Mouse (Mus musculus) CH12.LX (cell line): Measurements from ENCODE around the gene Xrcc6. TPM values are rescaled to one million over a fixed set of nuclear protein-coding genes. Genes with fewer than 3 reads are reported as not detected.
A peak's percentile ranks its signal among the peaks of the same experiment; 100 is the strongest.

Experiments
- DNase-seq: peaks from one replicate; pipeline ENCODE4 v3.0.0-alpha.2; 2013; ENCODE audit errors: extremely low read depth
- H3K27ac ChIP-seq: 2 replicates; pipeline ENCODE4 v1.5.1; 2012; ENCODE audit warnings: low read depth, mild to moderate bottlenecking, control low read depth, moderate library complexity; ENCODE audit not compliant: insufficient read depth
- H3K27me3 ChIP-seq: replicated peaks from 2 replicates; pipeline ENCODE3; 2012; ENCODE audit warnings: inconsistent platforms
- H3K36me3 ChIP-seq, 2 experiments: replicated peaks in 1 of 2; 2 replicates each; pipeline versions ENCODE3 to v1.6.1; 2012; ENCODE audit warnings: inconsistent platforms in 1 of 2, low read length in 1 of 2, mild to moderate bottlenecking in 1 of 2, mixed read lengths in 1 of 2, moderate library complexity in 1 of 2; ENCODE audit not compliant: control insufficient read depth in 1 of 2, insufficient read depth in 1 of 2
- H3K4me1 ChIP-seq, 2 experiments: 2 replicates each; pipeline ENCODE4 v1.6.1; 2012; ENCODE audit warnings: inconsistent platforms in 1 of 2, moderate library complexity in 1 of 2; ENCODE audit not compliant: insufficient read depth in 2 of 2, control insufficient read depth in 1 of 2
- H3K4me2 ChIP-seq: 2 replicates; pipeline ENCODE4 v1.6.1; 2012; ENCODE audit warnings: low read depth, mild to moderate bottlenecking, control low read depth; ENCODE audit not compliant: poor library complexity, insufficient read depth, severe bottlenecking
- H3K4me3 ChIP-seq, 3 experiments: fragments of 150-350 bp in 1 of 3; sonication (generic) in 1 of 3; replicated peaks in 1 of 3; 2 replicates each; pipeline versions ENCODE3 to v1.5.1; 2011 to 2012; ENCODE audit warnings: low read depth in 2 of 3, low read length in 2 of 3, mild to moderate bottlenecking in 2 of 3, moderate library complexity in 2 of 3, control low read depth in 1 of 3, improper control_type of control experiment in 1 of 3, inconsistent platforms in 1 of 3, mixed read lengths in 1 of 3; ENCODE audit not compliant: poor library complexity in 1 of 3
- H3K79me2 ChIP-seq: replicated peaks from 2 replicates; pipeline ENCODE4 v1.6.1; 2012; ENCODE audit warnings: mild to moderate bottlenecking, moderate library complexity; ENCODE audit not compliant: control insufficient read depth, poor library complexity, insufficient read depth, severe bottlenecking; ENCODE audit errors: extremely low read depth
- H3K9ac ChIP-seq: 2 replicates; pipeline ENCODE4 v1.6.1; 2012; ENCODE audit warnings: low read depth, mild to moderate bottlenecking, control low read depth, moderate library complexity; ENCODE audit not compliant: insufficient read depth
- H3K9me3 ChIP-seq: replicated peaks from 2 replicates; pipeline ENCODE3; 2012; ENCODE audit warnings: low read length, inconsistent platforms, mixed read lengths
- BHLHE40 ChIP-seq: IDR thresholded peaks from 2 replicates; pipeline ENCODE4 v1.6.1; 2011; ENCODE audit warnings: mild to moderate bottlenecking, low read depth, low read length, improper control_type of control experiment
- CHD1 ChIP-seq: IDR thresholded peaks from 2 replicates; pipeline ENCODE4 v1.6.1; 2012; ENCODE audit warnings: low read depth, low read length, improper control_type of control experiment, inconsistent platforms
- CHD2 ChIP-seq: IDR thresholded peaks from 2 replicates; pipeline ENCODE4 v1.6.1; 2011; ENCODE audit warnings: low read length, improper control_type of control experiment
- CTCF ChIP-seq, 2 experiments: IDR thresholded peaks in 1 of 2; conservative IDR thresholded peaks in 1 of 2; 2 replicates each; pipeline ENCODE4 v1.5.1; 2011 to 2012; ENCODE audit warnings: low read depth in 2 of 2, low read length in 2 of 2, improper control_type of control experiment in 1 of 2, inconsistent platforms in 1 of 2, mild to moderate bottlenecking in 1 of 2, moderate library complexity in 1 of 2
- E2F4 ChIP-seq: IDR thresholded peaks from 2 replicates; pipeline ENCODE4 v1.6.1; 2011; ENCODE audit warnings: low read depth, low read length, improper control_type of control experiment; ENCODE audit not compliant: insufficient replicate concordance
- EP300 ChIP-seq: IDR thresholded peaks from 2 replicates; pipeline ENCODE4 v1.6.1; 2011; ENCODE audit warnings: low read length, improper control_type of control experiment
- HCFC1 ChIP-seq: IDR thresholded peaks from 2 replicates; pipeline ENCODE4 v1.6.1; 2012; ENCODE audit warnings: low read depth, mild to moderate bottlenecking, inconsistent platforms, low read length, improper control_type of control experiment
- IRF4 ChIP-seq: IDR thresholded peaks from 2 replicates; pipeline ENCODE4 v1.6.1; 2014; ENCODE audit warnings: low read depth, mild to moderate bottlenecking, inconsistent platforms, low read length, improper control_type of control experiment
- JUN ChIP-seq: IDR thresholded peaks from 2 replicates; pipeline ENCODE4 v1.6.1; 2011; ENCODE audit warnings: low read depth, mild to moderate bottlenecking, low read length, improper control_type of control experiment, moderate library complexity; ENCODE audit not compliant: insufficient read depth
- JUND ChIP-seq: conservative IDR thresholded peaks from 2 replicates; pipeline ENCODE4 v1.6.1; 2011; ENCODE audit warnings: low read depth, low read length, improper control_type of control experiment
- MAFK ChIP-seq: IDR thresholded peaks from 2 replicates; pipeline ENCODE4 v1.6.1; 2011; ENCODE audit warnings: low read length, improper control_type of control experiment; ENCODE audit not compliant: insufficient replicate concordance
- MAZ ChIP-seq: IDR thresholded peaks from 2 replicates; pipeline ENCODE4 v1.6.1; 2012; ENCODE audit warnings: low read depth, mild to moderate bottlenecking, inconsistent platforms, low read length, improper control_type of control experiment, moderate library complexity
- MXI1 ChIP-seq: IDR thresholded peaks from 2 replicates; pipeline ENCODE4 v1.6.1; 2011; ENCODE audit warnings: mild to moderate bottlenecking, low read depth, low read length, improper control_type of control experiment
- MYC ChIP-seq: IDR thresholded peaks from 2 replicates; pipeline ENCODE4 v1.6.1; 2011; ENCODE audit warnings: low read depth, mild to moderate bottlenecking, improper control_type of control experiment, low read length
- PAX5 ChIP-seq: IDR thresholded peaks from 2 replicates; pipeline ENCODE4 v1.6.1; 2012; ENCODE audit warnings: low read length, inconsistent platforms, mixed read lengths
- RCOR1 ChIP-seq: conservative IDR thresholded peaks from 2 replicates; pipeline ENCODE4 v1.6.1; 2012; ENCODE audit warnings: low read depth, mild to moderate bottlenecking, inconsistent platforms, low read length, improper control_type of control experiment
- TBP ChIP-seq: conservative IDR thresholded peaks from 2 replicates; pipeline ENCODE4 v1.6.1; 2011; ENCODE audit warnings: low read depth, low read length, improper control_type of control experiment
- TCF12 ChIP-seq: IDR thresholded peaks from 2 replicates; pipeline ENCODE4 v1.6.1; 2014; ENCODE audit warnings: low read depth, mild to moderate bottlenecking, inconsistent platforms, low read length, improper control_type of control experiment
- USF1 ChIP-seq: IDR thresholded peaks from 2 replicates; pipeline ENCODE4 v1.6.1; 2014; ENCODE audit warnings: low read depth, mild to moderate bottlenecking, inconsistent platforms, low read length, improper control_type of control experiment
- ZMIZ1 ChIP-seq: IDR thresholded peaks from 2 replicates; pipeline ENCODE4 v1.6.1; 2012; ENCODE audit warnings: low read depth, mild to moderate bottlenecking, inconsistent platforms, low read length, improper control_type of control experiment
- ZNF384 ChIP-seq: IDR thresholded peaks from 2 replicates; pipeline ENCODE4 v1.6.1; 2012; ENCODE audit warnings: low read depth, low read length, improper control_type of control experiment, inconsistent platforms
- dilution Hi-C: fragments of 300-500 bp; cut with MboI; formaldehyde crosslinking; loops from 2 replicates; pipeline ENCODE4 v1.14.3; 2020; ENCODE audit warnings: low sequenced_read_pairs; ENCODE audit not compliant: extremely low pct_unique_long_range_greater_than_20kb, extremely low pct_ligation_motif_present
- in situ Hi-C: fragments of 300-500 bp; cut with MboI; formaldehyde crosslinking; loops from 3 replicates; pipeline ENCODE4 v1.14.3; 2019; ENCODE audit warnings: low sequenced_read_pairs, low pct_ligation_motif_present, low pct_unique_long_range_greater_than_20kb, mixed read lengths
- polyA plus RNA-seq: library from polyadenylated mRNA; unstranded; fragments of >175 nt; gene quantifications from 2 replicates; pipeline ENCODE4 v1.2.1, GENCODE M21; 2012; ENCODE audit warnings: low read depth; ENCODE audit not compliant: insufficient read length
- total RNA-seq, 2 experiments: library from RNA; depleted of rRNA; stranded (reverse); fragments of 300-350 nt in 1 of 2; fragments of >200 nt in 1 of 2; gene quantifications; 2 replicates each; pipeline ENCODE4 v1.2.3; 2012 to 2014

Xrcc6 gene
- total and polyA plus RNA-seq, 3 experiments: 67.3 to 83.5 (median 80.8) TPM

DNA sequence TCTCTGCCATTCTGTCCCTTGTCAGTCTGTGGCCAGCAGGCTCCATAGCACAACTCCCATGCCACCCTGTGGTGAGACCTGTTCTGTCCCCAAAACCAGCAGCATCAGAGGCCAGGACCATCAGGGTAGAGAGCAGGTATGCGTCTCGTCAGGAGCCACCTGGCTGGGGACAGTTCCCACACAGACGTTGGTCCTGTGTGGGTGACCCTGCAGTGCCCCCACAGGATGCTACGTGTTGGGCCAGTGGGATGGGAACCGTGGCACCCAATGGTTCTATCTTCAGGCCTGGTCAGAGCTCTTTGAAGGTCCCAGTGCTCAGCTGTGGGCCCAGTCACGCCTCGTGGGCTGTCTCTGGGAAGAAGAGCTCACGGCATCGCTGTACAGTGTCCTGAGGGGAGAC, 36.5 kb upstream of the Xrcc6 start:
- Histone ChIP-seq H3K4me3 (no peak overlapping the region), H3K4me1 (peaks cover 13 to 21% of the 10 kb centered on the region in 2 experiments), H3K79me2 (no peaks in the 10 kb centered on the region), H3K36me3 (peaks cover 54 to 72% of the 10 kb centered on the region in 2 experiments), H3K27me3 (no peaks in the 10 kb centered on the region), H3K9me3 (peaks cover 5% of the 10 kb centered on the region), H3K9ac (no peak overlapping the region), H3K4me2 (no peak overlapping the region), H3K27ac (no peak overlapping the region)
- dilution Hi-C loops: no loop called here
- DNase-seq: no peak
- in situ Hi-C loops: loop anchor here (5.0 kb wide), 1 partner anchor 46 kb away; no protein-coding TSS in a partner anchor
- TF ChIP-seq BHLHE40 (no peak), CTCF (conservative IDR thresholded peaks at IDR 0.05 in 1 of 2, IDR thresholded peaks at IDR 0.05 in 1 of 2; ENCODE audit: low read depth in 2 of 2, low read length in 2 of 2) (peak in 1 of 2 experiments; percentile 9; a peak in 1 of 4 replicates), JUND (no peak), MYC (no peak), MAFK (no peak), ZMIZ1 (no peak)
- TF ChIP-seq, all 38 proteins: peak for 1

DNA sequence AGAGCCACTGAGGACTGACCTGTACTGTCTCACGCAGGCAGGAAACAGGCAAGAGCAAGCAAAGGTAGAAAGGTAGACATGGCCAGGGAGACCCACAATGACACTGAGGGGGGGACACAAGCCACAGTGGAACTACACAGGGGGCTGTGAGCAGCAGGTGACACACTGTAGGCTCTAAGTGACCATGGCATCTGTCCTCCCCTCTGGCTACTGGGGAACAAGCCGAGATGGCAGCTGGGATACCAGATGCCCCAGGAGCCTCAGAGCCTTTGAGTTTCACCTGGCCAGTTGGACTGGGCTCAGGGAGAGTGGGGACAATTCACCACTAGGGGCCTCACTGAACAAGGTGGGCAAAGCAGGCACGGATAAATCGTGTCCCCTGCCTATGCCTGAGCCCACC, 35.3 kb upstream of the Xrcc6 start:
- Histone ChIP-seq H3K4me2 (no peak overlapping the region), H3K27ac (no peak overlapping the region), H3K79me2 (no peaks in the 10 kb centered on the region), H3K4me3 (no peak overlapping the region), H3K9ac (no peak overlapping the region), H3K36me3 (peaks cover 60 to 83% of the 10 kb centered on the region in 2 experiments)
- in situ Hi-C loops: loop anchor here (5.0 kb wide), 1 partner anchor 45 kb away; no protein-coding TSS in a partner anchor
- DNase-seq: no peak
- dilution Hi-C loops: no loop called here
- TF ChIP-seq RCOR1: no peak
- TF ChIP-seq CHD1: no peak
- TF ChIP-seq, all 38 proteins: peak for 0
- no peaks in the 10 kb centered on the region for H3K9me3 ChIP-seq
- H3K27me3 ChIP-seq: no peaks in the 10 kb centered on the region
- peaks cover 13 to 21% of the 10 kb centered on the region in 2 experiments for H3K4me1 ChIP-seq

DNA sequence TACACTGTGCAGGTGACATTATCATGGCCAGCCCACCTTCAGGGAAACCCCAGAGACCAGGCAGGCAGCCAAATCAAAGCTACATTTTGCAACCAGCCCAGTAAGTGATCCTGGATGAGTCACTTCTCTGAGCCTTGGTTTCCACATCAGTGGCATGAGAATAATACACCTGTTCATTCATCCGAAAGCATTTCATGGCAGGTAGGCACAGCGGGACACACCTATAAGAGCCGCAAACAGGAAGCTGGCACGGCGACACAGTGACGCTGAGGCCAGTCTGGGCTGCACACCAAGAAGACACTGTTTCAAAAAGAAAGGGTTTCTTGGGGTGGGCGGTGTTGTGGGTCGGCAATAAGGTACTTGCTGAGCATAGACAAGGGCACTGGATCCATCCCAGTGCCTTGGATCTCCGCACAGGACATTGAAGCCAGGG, 33.5 kb upstream of the Xrcc6 start:
- no peak overlapping the region for H3K4me2 ChIP-seq
- H3K27ac ChIP-seq: no peak overlapping the region
- H3K4me3 ChIP-seq: no peak overlapping the region
- H3K4me1 ChIP-seq: peaks cover under 1 to 23% of the 10 kb centered on the region in 2 experiments
- no peak for DNase-seq
- no peaks in the 10 kb centered on the region for H3K9me3 ChIP-seq
- H3K79me2 ChIP-seq: peaks cover 14% of the 10 kb centered on the region
- in situ Hi-C loops: loop anchor here (5.0 kb wide), 1 partner anchor 43 kb away; no protein-coding TSS in a partner anchor
- H3K9ac ChIP-seq: no peak overlapping the region
- dilution Hi-C loops: no loop called here
- TF ChIP-seq MXI1 (no peak), EP300 (no peak), USF1 (no peak), MAZ (no peak), TBP (no peak), TCF12 (no peak), HCFC1 (no peak), JUN (no peak), ZMIZ1 (no peak), E2F4 (no peak), IRF4 (no peak), CHD2 (no peak), ZNF384 (no peak), BHLHE40 (no peak), CHD1 (no peak), PAX5 (no peak)
- TF ChIP-seq, all 38 proteins: peak for 0
- Histone ChIP-seq H3K36me3 (peaks cover 65 to 95% of the 10 kb centered on the region in 2 experiments), H3K27me3 (no peaks in the 10 kb centered on the region)
